Mouse (Mus musculus) gastrocnemius, adult 8-10 months (tissue): ENCODE measurements around the gene Rprd1b. TPM values are rescaled to one million over a fixed set of nuclear protein-coding genes. Genes with fewer than 3 reads are reported as not detected.
"Not testable (repeated sequence)": the region's sequence is repeated elsewhere in the genome, so short reads cannot be mapped to it uniquely, and the experiment has no call there.

Source experiments
- DNase-seq, 2 experiments: peaks; one replicate each; pipeline ENCODE4 v3.0.0; 2022; ENCODE audit warnings: low spot score in 2 of 2
- total RNA-seq, 4 experiments: library from RNA; stranded (reverse); gene quantifications; 2 replicates each; pipeline ENCODE4 v1.2.4; 2022

The Rprd1b gene
- total RNA-seq, 4 experiments from 2014 or later: 23.0 to 42.6 (median 26.4) TPM

DNA sequence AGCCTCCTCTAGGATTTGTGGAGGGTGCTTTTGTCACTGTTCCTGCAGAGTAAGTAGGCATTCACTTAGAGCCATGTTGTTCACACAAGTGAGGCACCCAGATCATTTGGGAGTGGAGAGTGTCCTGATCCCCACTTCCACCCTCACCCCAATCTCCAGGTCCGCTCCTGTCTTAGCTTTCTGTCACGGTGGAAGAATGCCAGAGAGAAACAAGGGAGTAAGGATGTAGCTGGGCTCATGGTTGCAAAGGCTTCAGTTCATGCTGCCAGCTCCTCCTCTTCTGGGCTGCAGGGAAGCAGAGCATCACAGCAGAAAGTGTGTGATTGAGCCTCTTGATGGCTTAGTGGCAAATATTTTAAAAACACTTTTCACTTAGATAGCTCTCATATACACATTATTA lies 12.1 kb downstream of the Rprd1b start:
- DNase-seq: no peak

DNA sequence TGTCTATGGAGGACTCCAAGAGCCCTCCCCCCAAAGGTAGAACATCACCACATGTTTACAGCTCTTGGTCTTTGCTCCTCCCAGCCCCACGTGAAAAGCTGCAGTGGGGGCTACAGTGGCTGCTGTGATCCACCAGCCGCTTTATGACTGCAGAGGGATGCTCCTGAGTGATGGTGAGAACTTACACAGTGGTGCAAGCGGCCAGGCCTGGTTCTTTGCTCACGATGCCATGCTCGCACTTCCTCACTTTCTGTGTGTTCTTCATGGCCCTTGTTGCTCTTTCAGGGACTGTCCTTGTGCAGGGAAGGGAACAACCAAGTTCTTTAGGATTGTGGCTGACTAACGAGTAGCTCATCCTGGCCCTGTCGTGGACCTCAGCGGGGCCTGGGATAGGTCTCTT lies 15.2 kb downstream of the Rprd1b start:
- no peak for DNase-seq

GRCm38 (mm10) chr2:158046186-158046585 lies 17.9 kb downstream of the Rprd1b start:
- DNase-seq: no peak

- DNase-seq: no peak
Observed at GRCm38 (mm10) chr2:158047903-158048302, 19.6 kb downstream of the Rprd1b start.

DNA sequence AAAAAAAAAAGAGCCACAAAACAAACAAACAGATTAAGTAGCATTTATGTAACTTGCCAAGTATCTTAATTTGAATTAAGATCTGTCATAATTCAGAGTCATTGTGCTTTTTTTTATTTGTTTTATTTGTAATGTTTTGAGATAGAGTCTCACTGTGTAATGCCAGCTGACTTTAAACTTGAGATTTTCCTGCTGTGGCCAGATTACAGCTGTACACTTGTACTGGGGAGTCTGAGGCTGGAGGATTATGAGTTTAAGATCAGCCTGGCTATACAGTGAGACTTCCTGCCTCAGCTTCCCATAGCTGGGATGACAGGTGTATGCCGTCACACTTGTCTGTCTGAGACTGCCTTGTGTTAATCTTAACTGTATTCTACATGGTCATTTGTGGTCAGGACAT lies 20.4 kb downstream of the Rprd1b start:
- no peak for DNase-seq

DNA sequence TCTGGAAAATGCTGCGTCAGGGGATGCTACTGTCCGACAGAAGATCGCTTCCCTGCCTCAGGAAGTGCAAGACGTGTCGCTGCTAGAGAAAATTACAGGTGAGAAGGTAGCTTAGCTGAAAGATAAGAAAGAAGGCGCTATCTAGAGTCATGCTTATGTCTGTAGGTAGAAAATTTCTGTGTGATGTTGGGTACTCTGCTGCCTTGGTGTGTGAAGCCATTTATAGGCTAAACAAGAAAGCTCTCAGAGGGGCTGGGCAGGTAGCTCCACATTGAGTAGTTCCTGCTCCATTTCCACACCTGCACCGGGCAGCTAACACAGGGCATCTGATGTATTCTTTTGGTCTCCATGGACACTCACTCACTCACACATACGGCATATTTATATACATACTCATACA lies 21.8 kb downstream of the Rprd1b start:
- no peak for DNase-seq

- DNase-seq: no peak
Observed at GRCm38 (mm10) chr2:158054596-158054995, 26.3 kb downstream of the Rprd1b start.

DNA sequence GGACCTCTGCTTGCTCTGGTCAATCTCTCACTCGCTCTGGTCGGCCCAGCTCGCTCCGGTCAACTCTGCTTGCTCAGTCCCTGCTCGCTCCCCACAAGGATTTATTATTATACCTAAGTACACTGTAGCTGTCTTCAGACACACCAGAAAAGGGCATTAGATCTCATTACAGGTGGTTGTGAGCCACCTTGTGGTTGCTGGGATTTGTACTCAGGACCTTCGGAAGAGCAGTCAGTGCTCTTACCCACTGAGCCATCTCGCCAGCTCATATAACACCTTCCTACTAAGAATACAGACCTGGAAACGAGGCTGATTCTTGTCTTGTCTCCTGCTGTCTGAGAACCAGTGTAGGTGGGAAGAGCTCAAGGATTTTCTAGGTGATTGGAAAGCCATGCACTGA lies 27.1 kb downstream of the Rprd1b start:
- not testable (repeated sequence) for DNase-seq

DNA sequence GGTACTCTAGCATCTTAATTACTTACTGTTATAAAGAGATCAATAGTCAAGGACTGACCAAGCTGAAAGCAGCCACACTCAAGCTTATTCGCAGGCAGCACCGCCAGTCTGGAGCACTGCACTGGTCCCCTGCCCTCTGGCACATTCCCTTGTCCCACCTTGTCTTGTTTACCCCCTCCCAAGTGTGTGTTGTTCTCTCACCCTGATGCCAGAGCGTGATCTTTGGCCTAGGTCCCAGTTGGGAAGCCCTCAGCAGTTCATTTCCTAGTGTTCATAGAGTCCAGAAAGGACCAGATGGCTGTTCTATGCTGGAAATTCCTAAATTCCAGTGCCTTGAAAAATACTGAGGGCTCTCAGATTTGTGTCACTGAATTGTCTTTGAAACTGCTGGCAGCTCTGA lies 28.7 kb downstream of the Rprd1b start:
- no peak for DNase-seq

DNA sequence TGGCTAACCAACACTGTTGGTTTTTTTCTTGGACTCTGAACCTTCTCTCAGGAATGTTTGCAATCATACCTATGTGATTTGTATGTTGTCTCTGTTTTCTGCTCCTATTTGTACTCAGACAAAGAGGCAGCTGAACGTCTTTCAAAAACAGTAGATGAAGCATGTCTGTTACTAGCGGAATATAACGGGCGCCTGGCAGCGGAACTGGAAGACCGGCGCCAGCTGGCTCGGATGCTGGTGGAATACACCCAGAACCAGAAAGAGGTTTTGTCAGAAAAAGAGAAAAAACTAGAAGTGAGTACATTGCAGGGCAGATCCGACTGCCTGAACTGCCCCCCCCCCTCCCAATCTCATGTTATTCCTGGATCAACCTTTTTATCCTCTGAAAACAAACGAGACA lies 30.2 kb downstream of the Rprd1b start:
- DNase-seq: peak; percentile 40 to 42

- no peak for DNase-seq
Observed at GRCm38 (mm10) chr2:158059666-158060105, 31.4 kb downstream of the Rprd1b start.

DNA sequence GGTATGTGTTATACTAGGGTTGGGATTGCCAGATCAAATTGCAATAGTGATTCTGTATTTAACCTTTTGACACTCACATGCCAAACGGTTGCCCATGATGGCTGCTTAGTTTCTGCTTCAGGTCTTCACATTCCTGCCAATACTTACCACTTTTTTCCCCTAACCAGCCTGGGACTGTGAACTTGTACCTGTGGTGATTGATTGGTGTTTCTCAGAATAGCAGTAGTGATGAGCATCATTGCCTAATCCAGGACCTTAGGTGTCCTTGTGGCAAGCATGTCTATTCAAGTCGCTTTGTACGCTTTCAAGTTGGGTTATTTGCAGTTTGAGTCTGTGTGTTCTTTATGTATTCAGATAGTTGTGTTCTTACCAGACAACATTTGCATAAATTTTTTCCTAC lies 34.7 kb downstream of the Rprd1b start:
- no peak for DNase-seq

DNA sequence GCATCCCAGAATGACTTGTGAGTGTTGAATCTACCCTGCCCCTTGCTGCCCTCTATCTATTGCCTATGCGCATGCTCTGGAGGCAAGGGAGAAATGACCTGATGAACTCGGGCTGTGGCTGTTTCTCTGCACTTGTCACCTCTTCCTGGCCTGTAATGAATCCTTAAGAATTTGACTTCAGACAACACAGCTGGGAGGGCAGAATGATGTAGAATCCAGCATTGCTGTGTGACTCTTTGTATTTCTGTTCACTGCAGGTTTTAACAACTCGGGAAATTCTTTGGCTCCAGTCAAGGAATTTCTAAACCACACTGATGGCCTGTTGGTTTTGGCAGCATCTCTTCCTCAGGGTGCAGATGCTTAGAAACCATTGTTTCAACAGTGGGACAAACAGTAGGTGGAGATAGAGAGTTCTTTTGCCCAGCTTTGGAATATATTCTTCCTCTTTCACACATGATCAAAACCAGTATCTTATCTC lies 36.3 kb downstream of the Rprd1b start:
- no peak for DNase-seq

GRCm38 (mm10) chr2:158065064-158065463 lies 36.8 kb downstream of the Rprd1b start:
- DNase-seq: no peak

DNA sequence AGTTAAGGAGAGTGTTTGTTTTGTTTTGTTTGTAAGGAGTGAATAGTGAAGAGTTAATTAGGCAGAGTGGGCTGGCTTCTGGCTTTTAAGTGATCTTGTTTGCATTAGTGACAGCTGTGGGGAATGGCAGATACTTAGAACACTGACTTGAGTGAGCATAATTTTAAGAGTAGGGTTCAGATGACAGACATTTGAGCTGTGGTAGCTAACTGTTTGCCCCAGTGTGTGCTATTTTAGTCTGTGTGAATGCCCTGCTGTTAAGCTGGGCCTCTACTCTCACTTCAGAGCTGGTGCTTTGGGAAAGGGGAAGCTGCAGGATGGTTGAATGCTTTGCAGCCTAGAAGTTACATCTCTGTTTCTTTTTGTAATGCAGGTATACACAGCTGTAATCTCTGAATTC lies 38.2 kb downstream of the Rprd1b start:
- DNase-seq: no peak

GRCm38 (mm10) chr2:158067260-158067824 lies 39.0 kb downstream of the Rprd1b start:
- no peak for DNase-seq

DNA sequence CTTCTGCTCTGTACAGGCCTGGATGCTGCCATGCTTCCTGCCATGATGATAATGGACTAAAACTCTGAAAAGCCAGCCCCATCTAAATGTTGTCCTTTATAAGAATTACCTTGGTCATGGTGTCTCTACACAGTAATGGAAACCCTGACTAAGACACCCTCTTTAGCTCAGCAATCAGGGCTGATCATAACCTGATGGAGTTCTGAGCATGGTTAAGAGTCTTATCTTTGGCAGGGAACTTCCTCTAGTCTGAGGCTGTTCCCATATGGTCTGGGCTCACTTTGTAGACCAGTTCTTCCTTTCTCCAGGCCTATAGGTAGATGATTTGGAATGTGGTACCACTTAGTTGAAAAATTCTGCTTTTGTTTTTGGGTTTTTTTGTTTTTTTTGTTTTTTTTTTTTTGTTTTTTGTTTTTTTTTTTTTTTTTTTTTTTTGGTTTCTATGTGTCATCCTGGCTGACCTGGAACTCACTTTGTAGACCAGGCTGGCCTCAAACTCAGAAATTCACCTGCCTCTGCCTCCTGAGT lies 40.2 kb downstream of the Rprd1b start:
- DNase-seq: no peak

- DNase-seq: no peak
Observed at GRCm38 (mm10) chr2:158070885-158071632, 42.8 kb downstream of the Rprd1b start.

DNA sequence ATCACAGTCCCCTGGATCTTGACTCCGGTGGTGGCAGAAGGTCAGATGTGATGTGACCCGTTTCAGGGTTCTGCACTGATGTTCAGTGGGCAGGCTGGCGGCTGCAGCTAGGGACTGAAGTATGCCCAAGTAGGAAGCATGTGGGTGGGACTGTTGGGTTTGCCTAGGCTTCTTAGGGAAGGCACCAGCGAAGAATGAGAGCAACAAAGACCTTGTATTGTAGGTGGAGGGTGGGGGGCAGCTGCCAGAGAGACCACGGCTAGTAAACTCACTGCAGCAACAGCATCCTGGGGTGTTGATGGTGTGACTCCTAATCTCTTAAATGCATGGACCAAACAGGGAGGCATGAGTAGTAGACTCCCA lies 43.3 kb downstream of the Rprd1b start:
- no peak for DNase-seq

DNA sequence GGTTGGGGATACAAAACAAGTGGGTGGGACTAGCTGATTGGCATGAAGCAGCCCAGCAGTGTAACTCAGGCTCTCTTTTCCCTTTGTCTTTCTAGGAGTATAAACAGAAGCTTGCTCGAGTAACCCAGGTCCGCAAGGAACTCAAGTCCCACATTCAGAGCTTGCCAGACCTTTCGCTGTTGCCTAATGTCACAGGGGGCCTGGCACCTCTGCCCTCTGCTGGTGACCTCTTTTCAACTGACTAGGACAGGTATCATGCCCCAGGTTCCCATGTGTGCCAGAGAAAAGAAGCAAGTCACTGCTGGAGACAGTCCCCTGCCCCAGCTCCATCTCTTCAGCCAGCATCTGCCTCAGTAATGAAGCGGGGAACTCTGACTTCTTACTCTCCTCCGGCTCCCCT lies 46.5 kb downstream of the Rprd1b start:
- DNase-seq: no peak

DNA sequence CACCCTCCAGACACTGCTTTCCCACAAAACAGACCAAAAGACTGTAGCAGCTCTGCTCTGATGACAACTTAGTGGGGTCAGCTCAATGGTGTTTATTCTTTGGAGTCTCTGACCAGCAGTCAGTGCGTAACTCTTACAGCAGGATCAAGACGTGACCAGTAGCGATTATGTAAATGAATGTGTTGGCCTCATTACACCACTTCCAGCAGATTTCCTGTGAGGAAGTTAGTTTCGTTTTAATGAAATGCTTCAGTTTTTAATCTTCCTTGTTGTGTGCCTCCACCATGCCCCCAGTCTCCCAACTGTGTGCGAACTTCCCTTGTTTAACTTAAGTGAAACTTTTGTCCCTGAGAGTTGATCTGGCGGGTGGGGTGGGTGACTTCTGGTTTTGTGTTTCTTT lies 48.4 kb downstream of the Rprd1b start:
- DNase-seq: no peak

- no peak for DNase-seq
Observed at GRCm38 (mm10) chr2:158077981-158078380, 49.7 kb downstream of the Rprd1b start.

DNA sequence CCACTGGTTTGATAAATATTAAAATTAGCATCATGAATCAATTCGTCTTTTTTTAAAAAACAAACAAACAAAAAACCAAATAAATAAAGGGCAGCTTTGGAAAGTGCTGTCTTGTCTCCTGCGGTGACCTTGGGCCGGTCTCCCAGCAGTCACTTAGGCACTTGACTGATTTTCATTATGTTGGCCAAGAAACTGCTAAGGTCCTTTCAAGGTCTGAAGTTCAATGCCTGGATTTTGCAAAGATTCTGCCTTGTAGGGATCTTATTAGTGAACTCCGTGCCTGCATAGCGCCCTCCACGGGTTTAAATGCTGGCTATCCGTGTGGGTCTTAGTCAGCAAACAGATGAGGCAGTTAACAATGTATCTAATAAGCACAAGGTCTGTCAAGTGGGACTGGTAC lies 50.7 kb downstream of the Rprd1b start:
- DNase-seq: no peak
